Mouse (Mus musculus) limb, embryonic 14.5 days (tissue): Measurements from ENCODE around the gene Casr. TPM values are rescaled to one million over a fixed set of nuclear protein-coding genes. Genes with fewer than 3 reads are reported as not detected.

Source experiments
- ATAC-seq: fragments of 200-750 bp; cut with Nextera tagmentation; 2 replicates; pipeline ENCODE4 v1.8.0; 2017; ENCODE audit warnings: low read depth, moderate number of reproducible peaks, moderate TSS enrichment; ENCODE audit not compliant: low FRiP score
- DNase-seq: peaks from one replicate; pipeline ENCODE4 v3.0.0-alpha.2; 2015; ENCODE audit warnings: low spot score
- H3K27ac ChIP-seq: fragments of 300-500 bp; sonication (generic); replicated peaks from 2 replicates; pipeline ENCODE4 v1.5.1; 2014; ENCODE audit warnings: low read depth, mild to moderate bottlenecking, low read length, moderate library complexity, mixed read lengths
- H3K27me3 ChIP-seq: fragments of 300-500 bp; sonication (generic); 2 replicates; pipeline ENCODE4 v1.6.1; 2014; ENCODE audit warnings: low read length, mixed read lengths; ENCODE audit not compliant: control insufficient read depth, insufficient read depth
- H3K36me3 ChIP-seq: fragments of 300-500 bp; sonication (generic); 2 replicates; pipeline ENCODE4 v1.6.1; 2014; ENCODE audit warnings: mild to moderate bottlenecking, low read length, moderate library complexity, mixed read lengths; ENCODE audit not compliant: control insufficient read depth, insufficient read depth
- H3K4me1 ChIP-seq: fragments of 300-500 bp; sonication (generic); 2 replicates; pipeline ENCODE4 v1.6.1; 2014; ENCODE audit warnings: antibody characterized with exemption, low read length, mixed read lengths; ENCODE audit not compliant: control insufficient read depth, insufficient read depth
- H3K4me2 ChIP-seq: fragments of 300-500 bp; sonication (generic); replicated peaks from 2 replicates; pipeline ENCODE4 v1.6.1; 2014; ENCODE audit warnings: low read depth, mild to moderate bottlenecking, low read length, moderate library complexity; ENCODE audit not compliant: severe bottlenecking
- H3K4me3 ChIP-seq: fragments of 300-500 bp; sonication (generic); replicated peaks from 2 replicates; pipeline ENCODE4 v1.5.1; 2014; ENCODE audit warnings: low read length
- H3K9ac ChIP-seq: fragments of 300-500 bp; sonication (generic); 2 replicates; pipeline ENCODE4 v1.6.1; 2014; ENCODE audit warnings: mild to moderate bottlenecking, low read depth, low read length, moderate library complexity; ENCODE audit not compliant: severe bottlenecking
- H3K9me3 ChIP-seq: fragments of 300-500 bp; sonication (generic); 2 replicates; pipeline ENCODE4 v1.6.1; 2016; ENCODE audit warnings: low read length; ENCODE audit not compliant: control insufficient read depth
- POLR2A ChIP-seq: fragments of 200-500 bp; IDR thresholded peaks from 2 replicates; pipeline ENCODE4 v1.8.0; 2012; ENCODE audit warnings: inconsistent platforms, mild to moderate bottlenecking, moderate library complexity, borderline replicate concordance; ENCODE audit not compliant: insufficient read depth, insufficient read length; ENCODE audit errors: extremely low read depth
- WGBS: fragments of 180-500 bp; shearing (Covaris S2); extraction: QIAGEN DNeasy Blood & Tissue Kit; methylation state at CpG from one replicate; pipeline ENCODE4 v1.1.7; 2014; 5-methylcytosine and 5-hydroxymethylcytosine counted together
- polyA plus RNA-seq, 2 experiments: library from polyadenylated mRNA; depleted of rRNA in 1 of 2; stranded (reverse) in 1 of 2; unstranded in 1 of 2; fragments of >200 nt; fragmentation: Nextera tagmentation in 1 of 2; extraction: Ambion mirVana in 1 of 2; gene quantifications; 2 replicates each; pipeline versions ENCODE4 v1.2.1 to v1.2.3; 2012 to 2014

The Casr gene
- polyA plus RNA-seq, 2 experiments: 0.16 to 0.40 TPM

DNA sequence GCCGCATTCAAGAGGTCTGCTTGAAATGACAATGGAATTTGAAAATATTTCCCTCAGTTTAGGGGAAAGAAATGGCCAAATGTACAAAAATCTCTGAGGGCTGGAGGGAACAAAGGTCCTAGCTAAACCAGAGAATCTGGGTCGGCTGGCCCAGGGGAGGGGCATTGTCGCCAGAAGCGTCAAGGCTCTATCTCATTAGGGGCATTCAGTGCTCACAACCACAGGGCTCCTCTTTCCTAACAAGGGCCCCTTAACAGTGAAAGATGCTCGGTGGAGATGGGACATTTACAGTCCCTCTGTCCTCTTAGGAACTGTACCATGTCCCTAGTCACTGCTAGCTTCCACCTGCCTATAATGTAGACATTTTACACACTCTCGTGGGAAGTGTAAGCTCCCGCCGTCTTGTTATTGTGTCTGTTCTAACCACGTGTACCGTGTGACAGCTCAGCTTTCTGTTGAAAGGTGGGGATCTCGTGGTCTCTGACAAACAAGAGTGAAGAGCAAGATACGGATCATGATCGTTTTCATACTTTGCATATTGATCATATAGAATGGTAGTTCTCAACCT is 90.8 kb downstream of the Casr start:
- Histone ChIP-seq H3K27me3 (no peaks in the 10 kb centered on the region), H3K9ac (no peak overlapping the region), H3K4me3 (no peak overlapping the region), H3K27ac (no peak overlapping the region), H3K9me3 (no peaks in the 10 kb centered on the region; the same call in 1 of the 2 replicates), H3K4me1 (no peaks in the 10 kb centered on the region), H3K36me3 (no peaks in the 10 kb centered on the region), H3K4me2 (no peak overlapping the region)
- WGBS: 52% methylated on average over 13 of the region's 13 CpGs
- no peak for TF ChIP-seq POLR2A
- DNase-seq: no peak
- no peak for ATAC-seq

DNA sequence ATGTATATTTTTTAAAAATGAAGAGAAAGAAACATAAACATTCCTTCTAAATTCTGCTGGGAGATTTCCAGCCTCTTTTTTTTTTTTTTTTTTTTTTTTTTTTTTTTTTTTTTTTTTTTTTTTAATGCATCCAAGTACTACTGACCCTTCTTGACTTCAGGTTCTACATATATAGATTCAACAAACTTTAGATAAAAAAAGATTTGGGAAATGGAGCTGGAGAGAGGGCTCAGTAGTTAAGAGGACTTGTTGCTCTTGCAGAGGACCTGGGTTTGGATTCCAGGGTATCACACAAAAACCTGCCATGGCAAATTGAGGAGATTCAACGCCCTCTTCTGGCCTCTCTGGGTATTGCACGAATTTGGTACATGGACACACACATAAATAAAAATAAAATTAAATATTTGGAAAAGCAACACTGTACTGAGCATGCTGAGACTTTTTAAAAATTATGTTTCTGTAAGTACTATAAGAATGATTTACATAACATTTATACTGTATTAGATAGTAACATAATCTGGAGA is 91.9 kb downstream of the Casr start:
- Histone ChIP-seq H3K9ac (no peak overlapping the region), H3K9me3 (no peaks in the 10 kb centered on the region; the same call in 1 of the 2 replicates), H3K27ac (no peak overlapping the region), H3K27me3 (no peaks in the 10 kb centered on the region), H3K4me3 (no peak overlapping the region), H3K36me3 (no peaks in the 10 kb centered on the region), H3K4me2 (no peak overlapping the region), H3K4me1 (no peaks in the 10 kb centered on the region)
- WGBS: 9% methylated on average over 2 of the region's 2 CpGs
- no peak for TF ChIP-seq POLR2A
- DNase-seq (no peak), ATAC-seq (no peak)

- H3K4me3 ChIP-seq: no peak overlapping the region
- H3K27ac ChIP-seq: no peak overlapping the region
- no peak overlapping the region for H3K4me2 ChIP-seq
- TF ChIP-seq POLR2A: no peak
- H3K9ac ChIP-seq: no peak overlapping the region
- 83% methylated on average over 9 of the region's 9 CpGs for WGBS
- no peaks in the 10 kb centered on the region; the same call in 1 of the 2 replicates for H3K9me3 ChIP-seq
- ATAC-seq: no peak
- H3K4me1 ChIP-seq: no peaks in the 10 kb centered on the region
- no peaks in the 10 kb centered on the region for H3K27me3 ChIP-seq
- no peaks in the 10 kb centered on the region for H3K36me3 ChIP-seq
- DNase-seq: no peak
Observed at GRCm38 (mm10) chr16:36469367-36469766, 92.6 kb downstream of the Casr start.

- Histone ChIP-seq H3K9me3 (no peaks in the 10 kb centered on the region; the same call in 1 of the 2 replicates), H3K9ac (no peak overlapping the region), H3K27me3 (no peaks in the 10 kb centered on the region), H3K4me1 (no peaks in the 10 kb centered on the region), H3K27ac (no peak overlapping the region), H3K4me2 (no peak overlapping the region), H3K4me3 (no peak overlapping the region), H3K36me3 (no peaks in the 10 kb centered on the region)
- TF ChIP-seq POLR2A: no peak
- DNase-seq: no peak
- no peak for ATAC-seq
- 72% methylated on average over 4 of the region's 4 CpGs for WGBS
Observed at GRCm38 (mm10) chr16:36468862-36469261, 93.1 kb downstream of the Casr start.

DNA sequence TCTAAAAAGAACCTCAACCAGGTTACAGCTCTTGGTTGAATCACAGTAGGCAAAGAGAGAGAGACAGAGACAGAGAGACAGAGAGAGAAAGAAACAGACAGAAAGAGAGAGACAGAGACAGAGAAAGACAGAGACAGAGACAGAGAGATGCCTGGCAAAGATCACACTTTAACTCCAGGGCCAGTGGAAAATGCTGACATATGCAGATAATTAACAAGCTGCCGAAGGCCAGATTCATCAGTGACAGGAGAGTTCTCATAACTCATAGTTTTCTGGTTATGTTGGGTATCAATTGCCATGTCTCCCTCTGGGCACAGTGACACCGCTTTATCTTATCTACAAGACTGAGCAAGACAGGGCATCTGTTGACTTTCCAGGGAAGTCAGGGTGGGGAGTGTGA is 94.0 kb downstream of the Casr start:
- H3K27ac ChIP-seq: no peak overlapping the region
- 66% methylated on average over 2 of the region's 2 CpGs for WGBS
- no peaks in the 10 kb centered on the region for H3K27me3 ChIP-seq
- no peaks in the 10 kb centered on the region; the same call in 1 of the 2 replicates for H3K9me3 ChIP-seq
- H3K9ac ChIP-seq: no peak overlapping the region
- no peak overlapping the region for H3K4me2 ChIP-seq
- no peaks in the 10 kb centered on the region for H3K36me3 ChIP-seq
- ATAC-seq (no peak), DNase-seq (no peak)
- TF ChIP-seq POLR2A: no peak
- H3K4me1 ChIP-seq: no peaks in the 10 kb centered on the region
- H3K4me3 ChIP-seq: no peak overlapping the region
